Mouse (Mus musculus): ENCODE measurements around the gene Pnp. TPM values are rescaled to one million over a fixed set of nuclear protein-coding genes. Genes with fewer than 3 reads are reported as not detected.
"Not testable (repeated sequence)": the region's sequence is repeated elsewhere in the genome, so short reads cannot be mapped to it uniquely, and the experiment has no call there.

Gene Pnp
- polyA plus RNA-seq, 1 experiment from 2014 or later = 73.6 TPM

DNA sequence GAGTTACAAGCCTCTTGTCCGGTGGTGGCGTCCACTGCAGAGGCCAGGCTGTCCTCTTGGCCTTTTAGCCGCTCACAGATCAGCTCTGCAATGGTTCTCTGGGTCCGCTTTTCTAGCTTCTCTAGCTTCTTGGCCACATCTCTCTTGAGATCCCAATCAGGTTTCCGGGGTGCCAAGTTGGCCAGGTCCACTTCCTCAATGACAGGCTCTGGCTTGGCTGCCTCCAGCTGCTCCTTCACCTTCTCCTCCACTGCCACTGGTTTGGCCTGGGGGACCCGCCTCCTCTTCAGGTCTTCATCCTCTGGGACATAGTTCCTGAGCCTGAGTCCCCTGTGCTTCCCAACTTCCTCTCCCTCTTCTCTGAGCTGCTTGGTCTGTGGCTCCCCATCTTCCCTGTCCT is 47.6 kb downstream of the Pnp start:
- not testable (repeated sequence) for H3K27ac ChIP-seq (ENCODE audit: low read depth, low read length); H3K27me3 ChIP-seq (ENCODE audit: control insufficient read depth, insufficient read depth, low read length); DNase-seq (ENCODE audit: low spot score, missing footprints); H3K9ac ChIP-seq (ENCODE audit: low read length); H3K4me2 ChIP-seq; H3K4me1 ChIP-seq (ENCODE audit: control insufficient read depth, insufficient read depth, low read length); H3K4me3 ChIP-seq (ENCODE audit: low read depth, low read length); H3K9me3 ChIP-seq (ENCODE audit: control insufficient read depth, low read length); H3K36me3 ChIP-seq (ENCODE audit: control insufficient read depth, insufficient read depth, low read length); ATAC-seq (ENCODE audit: low FRiP score)
- WGBS = 90% methylated on average over 6 of the region's 6 CpGs

DNA sequence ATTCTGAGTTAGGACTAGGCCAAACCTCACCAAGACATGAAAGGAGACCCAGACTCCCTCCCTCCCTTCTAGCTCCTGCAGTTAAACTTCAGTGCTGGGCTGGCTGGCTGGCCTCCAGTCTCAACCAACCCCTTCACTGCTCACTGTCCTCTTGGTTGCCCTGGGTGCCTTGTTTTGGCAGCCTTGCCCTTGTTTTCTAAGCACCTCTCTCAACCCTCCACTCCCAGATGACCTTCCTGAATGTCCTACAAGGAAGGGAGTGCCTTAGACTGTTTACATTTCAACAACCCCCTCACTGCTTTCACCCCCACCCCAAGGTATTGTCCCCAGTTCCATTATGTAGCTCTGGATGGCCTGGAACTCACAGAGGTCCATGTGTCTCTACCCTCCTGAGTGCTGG is 48.7 kb downstream of the Pnp start:
- ATAC-seq (ENCODE audit: low FRiP score) (no peak), DNase-seq (ENCODE audit: low spot score, missing footprints) (no peak)
- Histone ChIP-seq H3K27ac (ENCODE audit: low read depth, low read length) (no peak overlapping the region), H3K4me1 (ENCODE audit: control insufficient read depth, insufficient read depth, low read length) (no peaks in the 10 kb centered on the region), H3K27me3 (ENCODE audit: control insufficient read depth, insufficient read depth, low read length) (no peaks in the 10 kb centered on the region), H3K36me3 (ENCODE audit: control insufficient read depth, insufficient read depth, low read length) (no peaks in the 10 kb centered on the region), H3K9ac (ENCODE audit: low read length) (no peak overlapping the region), H3K4me3 (ENCODE audit: low read depth, low read length) (no peak overlapping the region), H3K4me2 (no peak overlapping the region), H3K9me3 (ENCODE audit: control insufficient read depth, low read length) (no peaks in the 10 kb centered on the region)

DNA sequence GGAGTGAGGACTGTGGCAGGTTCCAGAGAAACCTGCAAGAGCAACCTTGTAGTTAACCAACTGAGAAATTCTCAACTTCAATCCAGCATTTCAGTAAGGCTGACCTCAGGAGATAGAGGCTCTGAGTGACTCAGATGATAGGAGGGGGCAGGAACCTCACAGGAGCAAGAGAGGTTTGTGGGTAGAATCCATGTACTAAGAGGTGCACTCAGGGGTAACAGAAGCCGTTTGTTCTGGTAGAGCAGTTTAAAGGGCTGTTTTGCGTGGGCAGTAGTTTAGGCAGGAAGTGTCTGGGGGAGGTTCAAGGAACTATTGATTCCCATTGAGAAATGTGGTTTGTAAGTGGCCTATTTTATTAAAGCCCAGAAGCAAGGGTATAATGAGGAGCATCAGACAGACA is 50.3 kb downstream of the Pnp start:
- ATAC-seq (ENCODE audit: low FRiP score) = no peak
- Histone ChIP-seq H3K4me2 (no peak overlapping the region), H3K4me1 (ENCODE audit: control insufficient read depth, insufficient read depth, low read length) (no peaks in the 10 kb centered on the region), H3K9ac (ENCODE audit: low read length) (no peak overlapping the region), H3K4me3 (ENCODE audit: low read depth, low read length) (no peak overlapping the region), H3K36me3 (ENCODE audit: control insufficient read depth, insufficient read depth, low read length) (no peaks in the 10 kb centered on the region), H3K27ac (ENCODE audit: low read depth, low read length) (no peak overlapping the region), H3K27me3 (ENCODE audit: control insufficient read depth, insufficient read depth, low read length) (no peaks in the 10 kb centered on the region), H3K9me3 (ENCODE audit: control insufficient read depth, low read length) (no peaks in the 10 kb centered on the region)
- WGBS = 60% methylated on average over 2 of the region's 2 CpGs
- DNase-seq (ENCODE audit: low spot score, missing footprints) = no peak

DNA sequence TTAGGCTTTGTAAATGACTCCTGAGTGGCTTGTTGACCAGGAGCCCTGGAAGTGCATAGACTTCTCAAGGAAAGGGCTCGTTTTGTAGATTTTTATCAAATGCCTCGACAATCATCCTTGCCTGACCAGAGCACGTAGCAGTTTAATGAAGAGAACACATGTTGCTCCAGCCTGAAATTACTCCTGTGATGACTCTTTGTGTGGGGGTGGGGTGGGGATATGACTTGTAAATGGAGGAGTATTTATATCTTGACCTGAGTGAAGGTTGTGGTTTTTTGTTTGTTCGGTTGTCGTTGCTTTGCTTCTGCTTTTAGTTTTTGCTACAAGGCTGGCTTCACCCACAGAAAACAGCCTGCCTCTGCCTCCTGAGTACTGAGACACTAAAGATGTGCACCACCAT is 51.0 kb downstream of the Pnp start:
- Histone ChIP-seq H3K9ac (ENCODE audit: low read length) (no peak overlapping the region), H3K27ac (ENCODE audit: low read depth, low read length) (no peak overlapping the region), H3K4me1 (ENCODE audit: control insufficient read depth, insufficient read depth, low read length) (no peaks in the 10 kb centered on the region), H3K4me2 (no peak overlapping the region), H3K36me3 (ENCODE audit: control insufficient read depth, insufficient read depth, low read length) (no peaks in the 10 kb centered on the region), H3K27me3 (ENCODE audit: control insufficient read depth, insufficient read depth, low read length) (no peaks in the 10 kb centered on the region), H3K4me3 (ENCODE audit: low read depth, low read length) (no peak overlapping the region), H3K9me3 (ENCODE audit: control insufficient read depth, low read length) (no peaks in the 10 kb centered on the region)
- no peak for DNase-seq (ENCODE audit: low spot score, missing footprints)
- no peak for ATAC-seq (ENCODE audit: low FRiP score)
- 90% methylated on average over 5 of the region's 5 CpGs for WGBS

DNA sequence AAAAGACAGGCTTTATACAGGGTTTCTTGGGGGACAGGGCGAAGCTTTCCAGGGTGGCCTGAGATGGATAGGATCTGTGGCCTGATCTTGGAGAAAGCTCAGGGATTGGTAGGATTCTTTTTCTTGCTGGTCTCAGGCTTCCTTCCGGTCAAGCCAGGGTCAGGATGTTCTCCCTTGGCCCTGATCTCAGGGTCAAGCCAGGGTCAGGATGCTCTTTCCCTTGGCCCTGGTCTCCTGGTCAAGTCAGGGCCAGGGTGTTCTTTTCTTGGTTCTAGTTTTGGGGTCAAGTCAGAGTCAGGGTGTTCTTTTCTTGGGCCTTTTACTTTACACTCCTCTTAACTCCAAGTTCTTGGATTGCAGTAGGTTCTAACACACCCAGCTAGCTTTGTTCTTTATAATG is 56.8 kb downstream of the Pnp start:
- no peaks in the 10 kb centered on the region for H3K4me1 ChIP-seq (ENCODE audit: control insufficient read depth, insufficient read depth, low read length)
- H3K4me3 ChIP-seq (ENCODE audit: low read depth, low read length) = no peak overlapping the region
- no peak overlapping the region for H3K27ac ChIP-seq (ENCODE audit: low read depth, low read length)
- no peak for ATAC-seq (ENCODE audit: low FRiP score)
- no peaks in the 10 kb centered on the region for H3K9me3 ChIP-seq (ENCODE audit: control insufficient read depth, low read length)
- H3K27me3 ChIP-seq (ENCODE audit: control insufficient read depth, insufficient read depth, low read length) = no peaks in the 10 kb centered on the region
- no peak overlapping the region for H3K9ac ChIP-seq (ENCODE audit: low read length)
- 83% methylated on average over 2 of the region's 2 CpGs for WGBS
- no peaks in the 10 kb centered on the region for H3K36me3 ChIP-seq (ENCODE audit: control insufficient read depth, insufficient read depth, low read length)
- no peak overlapping the region for H3K4me2 ChIP-seq
- no peak for DNase-seq (ENCODE audit: low spot score, missing footprints)

DNA sequence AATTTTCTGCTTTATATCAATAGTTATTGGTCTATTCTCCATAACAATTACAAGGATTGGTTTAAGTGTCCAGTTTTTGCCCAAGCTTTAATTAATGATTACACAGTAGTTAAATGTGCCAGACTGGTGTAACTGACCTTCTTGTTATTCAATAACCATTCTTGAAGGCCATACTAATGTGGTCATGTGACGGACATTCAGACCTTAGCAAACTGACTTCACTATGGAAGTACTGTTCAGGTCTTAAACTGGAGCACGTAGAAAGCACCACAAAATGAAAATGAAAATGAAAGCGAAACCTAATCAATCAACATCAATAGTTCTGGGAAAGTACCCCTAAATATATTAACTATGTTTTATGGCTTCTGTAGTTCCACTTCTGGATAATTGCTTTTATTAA is 60.2 kb downstream of the Pnp start:
- H3K36me3 ChIP-seq (ENCODE audit: control insufficient read depth, insufficient read depth, low read length) = no peaks in the 10 kb centered on the region
- no peak overlapping the region for H3K4me3 ChIP-seq (ENCODE audit: low read depth, low read length)
- H3K4me1 ChIP-seq (ENCODE audit: control insufficient read depth, insufficient read depth, low read length) = no peaks in the 10 kb centered on the region
- no peaks in the 10 kb centered on the region for H3K27me3 ChIP-seq (ENCODE audit: control insufficient read depth, insufficient read depth, low read length)
- ATAC-seq (ENCODE audit: low FRiP score) (no peak), DNase-seq (ENCODE audit: low spot score, missing footprints) (peak; percentile 17)
- H3K9me3 ChIP-seq (ENCODE audit: control insufficient read depth, low read length) = no peaks in the 10 kb centered on the region
- H3K27ac ChIP-seq (ENCODE audit: low read depth, low read length) = no peak overlapping the region
- WGBS = 84% methylated on average over 3 of the region's 3 CpGs
- H3K9ac ChIP-seq (ENCODE audit: low read length) = no peak overlapping the region
- no peak overlapping the region for H3K4me2 ChIP-seq

DNA sequence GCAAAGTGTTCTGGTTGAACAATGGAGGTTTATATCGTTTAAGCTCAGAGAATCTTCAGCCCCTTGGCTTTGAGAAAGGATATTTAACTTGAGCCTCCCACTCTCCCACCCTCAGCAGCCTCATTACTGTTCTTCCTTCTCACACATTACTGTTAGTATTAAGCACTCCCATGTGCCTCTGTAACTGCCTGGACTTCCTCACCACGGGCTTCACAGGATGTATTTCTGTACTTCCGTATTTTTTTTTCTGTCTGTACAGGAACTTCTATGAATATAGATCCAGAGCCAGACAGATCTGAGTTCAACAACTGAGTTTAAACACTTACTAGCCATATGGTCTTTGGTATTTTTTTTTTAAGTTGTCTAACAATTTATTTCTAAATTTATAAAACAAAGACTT is 66.2 kb downstream of the Pnp start:
- Histone ChIP-seq H3K4me1 (ENCODE audit: control insufficient read depth, insufficient read depth, low read length) (no peaks in the 10 kb centered on the region), H3K4me3 (ENCODE audit: low read depth, low read length) (no peak overlapping the region), H3K4me2 (no peak overlapping the region), H3K9me3 (ENCODE audit: control insufficient read depth, low read length) (no peaks in the 10 kb centered on the region), H3K27me3 (ENCODE audit: control insufficient read depth, insufficient read depth, low read length) (no peaks in the 10 kb centered on the region), H3K27ac (ENCODE audit: low read depth, low read length) (no peak overlapping the region), H3K36me3 (ENCODE audit: control insufficient read depth, insufficient read depth, low read length) (no peaks in the 10 kb centered on the region), H3K9ac (ENCODE audit: low read length) (no peak overlapping the region)
- no peak for ATAC-seq (ENCODE audit: low FRiP score)
- WGBS = 86% methylated on average over 3 of the region's 3 CpGs
- no peak for DNase-seq (ENCODE audit: low spot score, missing footprints)

DNA sequence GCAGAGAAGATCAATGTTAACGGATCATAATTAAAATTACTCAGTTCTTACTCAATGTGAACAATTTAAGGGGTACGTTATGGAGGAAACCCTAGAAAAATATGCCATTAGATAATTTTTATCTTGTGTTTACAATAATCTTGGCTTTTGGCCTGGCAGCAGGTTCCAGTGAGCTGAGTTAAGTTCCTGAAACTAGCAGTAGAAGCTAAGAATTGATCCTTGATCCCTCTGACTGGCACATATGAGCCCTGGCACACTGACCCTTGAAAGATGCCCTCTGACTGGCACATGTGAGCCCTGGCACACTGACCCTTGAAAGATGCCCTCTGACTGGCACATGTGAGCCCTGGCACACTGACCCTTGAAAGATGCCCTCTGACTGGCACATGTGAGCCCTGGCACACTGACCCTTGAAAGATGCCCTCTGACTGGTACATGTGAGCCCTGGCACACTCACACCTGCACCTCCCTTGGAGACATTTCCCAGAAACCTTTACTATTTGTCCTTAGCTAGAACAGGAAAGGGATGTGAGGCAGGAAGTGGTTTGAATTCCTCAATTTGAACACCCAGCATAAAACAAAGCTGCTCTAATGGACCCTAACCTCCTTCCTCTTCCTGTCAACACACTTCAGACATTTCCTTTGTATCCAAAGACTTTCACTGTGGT is 67.3 kb downstream of the Pnp start:
- no peak overlapping the region for H3K27ac ChIP-seq (ENCODE audit: low read depth, low read length)

DNA sequence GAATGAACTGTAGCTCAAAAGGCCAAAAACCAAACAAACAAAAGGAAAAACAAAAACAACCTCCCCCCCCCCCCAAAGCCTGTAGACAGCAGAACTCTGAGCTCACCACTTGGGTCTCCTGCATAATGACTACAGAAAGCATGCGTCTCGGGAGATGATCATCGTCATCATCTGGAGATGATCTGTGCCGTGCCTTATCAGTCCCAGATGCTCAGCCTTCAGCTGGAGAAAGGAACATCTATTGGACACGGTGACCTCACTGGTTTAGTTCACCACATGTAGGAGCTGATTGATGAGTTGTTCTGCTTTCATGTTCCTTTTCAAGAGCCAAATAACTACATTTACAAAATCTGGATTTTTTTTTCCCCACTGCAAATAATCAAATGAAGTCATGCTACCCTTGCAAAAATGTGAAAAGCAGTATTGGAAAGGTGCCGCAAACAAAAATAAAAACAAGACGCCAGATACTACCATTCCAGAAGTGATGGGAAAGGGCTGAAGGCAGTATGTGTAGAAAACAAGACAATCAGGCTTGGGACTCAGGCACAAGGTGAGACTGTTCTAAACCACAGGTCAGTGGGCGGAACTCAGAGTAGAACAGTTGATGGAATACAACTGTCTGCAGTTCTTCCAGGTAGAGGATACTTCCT is 76.4 kb downstream of the Pnp start, which contains the start of gene Rnase10:
Rnase10 (plus strand) TSS at position 600 of the 650 bp plus-strand sequence.
- WGBS = 87% methylated on average over 8 of the region's 8 CpGs
- H3K36me3 ChIP-seq (ENCODE audit: control insufficient read depth, insufficient read depth, low read length) = no peaks in the 10 kb centered on the region
- DNase-seq (ENCODE audit: low spot score, missing footprints) = no peak

More for the DNA sequence above, 67.3 kb downstream of the Pnp start:
- H3K4me3 ChIP-seq (ENCODE audit: low read depth, low read length) = no peak overlapping the region
- H3K4me2 ChIP-seq = no peak overlapping the region
- H3K9ac ChIP-seq (ENCODE audit: low read length) = no peak overlapping the region
- H3K27me3 ChIP-seq (ENCODE audit: control insufficient read depth, insufficient read depth, low read length) = no peaks in the 10 kb centered on the region
- WGBS = 89% methylated on average over 2 of the region's 2 CpGs
- H3K4me1 ChIP-seq (ENCODE audit: control insufficient read depth, insufficient read depth, low read length) = no peaks in the 10 kb centered on the region
- H3K36me3 ChIP-seq (ENCODE audit: control insufficient read depth, insufficient read depth, low read length) = no peaks in the 10 kb centered on the region
- H3K9me3 ChIP-seq (ENCODE audit: control insufficient read depth, low read length) = no peaks in the 10 kb centered on the region
- no peak for ATAC-seq (ENCODE audit: low FRiP score)
- no peak for DNase-seq (ENCODE audit: low spot score, missing footprints)

More for the DNA sequence above, 76.4 kb downstream of the Pnp start, which contains the start of gene Rnase10:
- Histone ChIP-seq H3K27me3 (ENCODE audit: control insufficient read depth, insufficient read depth, low read length) (no peaks in the 10 kb centered on the region), H3K4me2 (no peak within 1 kb of the TSS), H3K9ac (ENCODE audit: low read length) (no peak within 1 kb of the TSS), H3K9me3 (ENCODE audit: control insufficient read depth, low read length) (no peaks in the 10 kb centered on the region), H3K4me1 (ENCODE audit: control insufficient read depth, insufficient read depth, low read length) (no peaks in the 10 kb centered on the region), H3K4me3 (ENCODE audit: low read depth, low read length) (no peak within 1 kb of the TSS), H3K27ac (ENCODE audit: low read depth, low read length) (no peak within 1 kb of the TSS)
- ATAC-seq (ENCODE audit: low FRiP score) = no peak

Measured in midbrain, embryonic 11.5 days (tissue).